Mouse (Mus musculus) bone marrow macrophage, adult 2 months (primary cell): ENCODE measurements around the gene Hspa12a. TPM values are rescaled to one million over a fixed set of nuclear protein-coding genes. Genes with fewer than 3 reads are reported as not detected.

Experiments
- H3K27ac ChIP-seq: 2 replicates; pipeline ENCODE4 v1.5.1; 2012; ENCODE audit warnings: low read depth, low read length; ENCODE audit not compliant: insufficient read depth
- H3K4me1 ChIP-seq: 2 replicates; pipeline ENCODE4 v1.6.1; 2012; ENCODE audit warnings: low read length; ENCODE audit not compliant: control insufficient read depth, insufficient read depth
- H3K4me3 ChIP-seq: 2 replicates; pipeline ENCODE4 v1.5.1; 2012; ENCODE audit warnings: mild to moderate bottlenecking, low read length, moderate library complexity; ENCODE audit not compliant: insufficient read depth
- CTCF ChIP-seq: IDR thresholded peaks from 2 replicates; pipeline ENCODE4 v1.5.1; 2012; ENCODE audit warnings: low read depth, mild to moderate bottlenecking, low read length, moderate library complexity
- POLR2A ChIP-seq: IDR thresholded peaks from 2 replicates; pipeline ENCODE4 v1.6.1; 2012; ENCODE audit warnings: mild to moderate bottlenecking, low read depth, low read length, borderline replicate concordance
- polyA plus RNA-seq: library from polyadenylated mRNA; stranded (reverse); fragments of >200 nt; gene quantifications from 2 replicates; pipeline ENCODE4 v1.2.4, GENCODE M21; 2012; ENCODE audit not compliant: missing spikeins, insufficient read depth, insufficient read length

Gene Hspa12a
- polyA plus RNA-seq, 1 experiment = not detected

GRCm38 (mm10) chr19:58882336-58882735 is 61.1 kb downstream of the Hspa12a start:
- TF ChIP-seq CTCF = no peak
- TF ChIP-seq POLR2A = no peak
- Histone ChIP-seq H3K27ac (no peak overlapping the region), H3K4me1 (no peaks in the 10 kb centered on the region), H3K4me3 (no peak overlapping the region)

GRCm38 (mm10) chr19:58879330-58879957 is 64.0 kb downstream of the Hspa12a start:
- TF ChIP-seq CTCF = no peak
- no peak for TF ChIP-seq POLR2A
- Histone ChIP-seq H3K4me3 (no peak overlapping the region), H3K4me1 (no peaks in the 10 kb centered on the region), H3K27ac (no peak overlapping the region)

- no peak overlapping the region for H3K27ac ChIP-seq
- H3K4me3 ChIP-seq = no peak overlapping the region
- no peaks in the 10 kb centered on the region for H3K4me1 ChIP-seq
- TF ChIP-seq CTCF (no peak), POLR2A (no peak)
Observed at GRCm38 (mm10) chr19:58878560-58878959, 64.9 kb downstream of the Hspa12a start.

GRCm38 (mm10) chr19:58873536-58873935 is 69.9 kb downstream of the Hspa12a start:
- Histone ChIP-seq H3K4me1 (no peaks in the 10 kb centered on the region), H3K27ac (no peak overlapping the region), H3K4me3 (no peak overlapping the region)
- TF ChIP-seq CTCF (no peak), POLR2A (no peak)

- no peak overlapping the region for H3K27ac ChIP-seq
Observed at GRCm38 (mm10) chr19:58872381-58873259, 70.8 kb downstream of the Hspa12a start.

GRCm38 (mm10) chr19:58871878-58872277 is 71.6 kb downstream of the Hspa12a start:
- TF ChIP-seq POLR2A (no peak), CTCF (no peak)
- H3K27ac ChIP-seq = no peak overlapping the region
- no peak overlapping the region for H3K4me3 ChIP-seq
- no peaks in the 10 kb centered on the region for H3K4me1 ChIP-seq

More at GRCm38 (mm10) chr19:58872381-58873259, 70.8 kb downstream of the Hspa12a start:
- no peak overlapping the region for H3K4me3 ChIP-seq
- H3K4me1 ChIP-seq = no peaks in the 10 kb centered on the region
- TF ChIP-seq POLR2A (no peak), CTCF (no peak)

- TF ChIP-seq POLR2A (no peak), CTCF (no peak)
- no peak overlapping the region for H3K4me3 ChIP-seq
Observed at GRCm38 (mm10) chr19:58866651-58867050, 76.8 kb downstream of the Hspa12a start.

GRCm38 (mm10) chr19:58865224-58865623 is 78.2 kb downstream of the Hspa12a start:
- no peak overlapping the region for H3K27ac ChIP-seq
- no peaks in the 10 kb centered on the region for H3K4me1 ChIP-seq
- H3K4me3 ChIP-seq = no peak overlapping the region
- TF ChIP-seq POLR2A (no peak), CTCF (no peak)

More at GRCm38 (mm10) chr19:58866651-58867050, 76.8 kb downstream of the Hspa12a start:
- Histone ChIP-seq H3K4me1 (no peaks in the 10 kb centered on the region), H3K27ac (no peak overlapping the region)

- no peak overlapping the region for H3K27ac ChIP-seq
- TF ChIP-seq CTCF (no peak), POLR2A (no peak)
- no peaks in the 10 kb centered on the region for H3K4me1 ChIP-seq
- no peak overlapping the region for H3K4me3 ChIP-seq
Observed at GRCm38 (mm10) chr19:58864006-58864573, 79.4 kb downstream of the Hspa12a start.

- H3K4me1 ChIP-seq = no peaks in the 10 kb centered on the region
- TF ChIP-seq CTCF (no peak), POLR2A (no peak)
- H3K4me3 ChIP-seq = no peak overlapping the region
- H3K27ac ChIP-seq = no peak overlapping the region
Observed at GRCm38 (mm10) chr19:58861174-58861760, 82.2 kb downstream of the Hspa12a start.
